Mouse (Mus musculus) adrenal gland (tissue): ENCODE results near the gene Nanos2.

Experiments used
- intact Hi-C: fragments of 180-260 bp; cut with DNase I; formaldehyde crosslinking; loops from one replicate; pipeline ENCODE4 v1.15.1; 2025

Gene Nanos2

DNA sequence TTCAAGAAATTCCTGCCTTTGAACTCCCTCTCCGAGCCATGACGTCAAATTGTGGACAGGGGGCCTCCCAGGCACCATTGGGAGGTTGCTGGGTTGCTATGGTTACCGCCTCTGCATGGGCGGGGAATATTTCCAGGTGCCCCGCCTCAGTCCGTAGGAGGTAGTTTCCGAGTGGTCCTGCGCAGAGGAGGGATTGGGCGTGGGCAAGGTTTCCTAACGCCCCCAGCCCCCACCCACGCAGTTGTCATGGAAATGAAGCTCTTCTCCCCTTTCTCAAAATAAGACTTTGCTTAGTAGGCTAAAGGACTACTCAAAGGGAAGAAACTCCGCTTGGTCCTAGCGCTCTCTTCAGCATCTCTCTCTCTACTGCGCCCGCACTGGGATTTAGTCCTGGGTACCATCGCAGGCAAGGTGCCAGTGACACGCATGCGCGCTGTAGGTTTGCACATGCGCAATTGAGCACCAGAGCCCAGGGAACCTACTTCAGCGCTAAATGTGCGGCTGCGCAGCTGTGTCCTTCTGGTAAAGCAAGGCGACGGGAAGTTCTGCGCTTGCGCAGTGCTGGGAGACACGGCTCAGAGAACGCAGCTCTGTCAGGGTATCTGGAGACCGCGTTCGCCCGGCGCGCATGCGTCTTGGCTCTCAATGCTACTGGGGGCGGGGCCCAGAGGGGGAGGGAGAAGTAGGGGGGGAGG, 3.5 kb downstream of the Nanos2 start, which contains the start of gene Mypop:
Gene Mypop, plus strand, starts transcription at position 645 of the 695 bp plus-strand sequence.
- intact Hi-C loops: no loop called here

GRCm38 (mm10) chr7:18991660-18992293, 4.6 kb downstream of the Nanos2 start:
- intact Hi-C loops: no loop called here

- intact Hi-C loops: no loop called here
Measured at GRCm38 (mm10) chr7:18992294-18992675, 5.1 kb downstream of the Nanos2 start.

GRCm38 (mm10) chr7:18993036-18993435, 5.8 kb downstream of the Nanos2 start:
- intact Hi-C loops: no loop called here

- intact Hi-C loops: no loop called here
Measured at GRCm38 (mm10) chr7:18998835-18999234, 11.6 kb downstream of the Nanos2 start.

DNA sequence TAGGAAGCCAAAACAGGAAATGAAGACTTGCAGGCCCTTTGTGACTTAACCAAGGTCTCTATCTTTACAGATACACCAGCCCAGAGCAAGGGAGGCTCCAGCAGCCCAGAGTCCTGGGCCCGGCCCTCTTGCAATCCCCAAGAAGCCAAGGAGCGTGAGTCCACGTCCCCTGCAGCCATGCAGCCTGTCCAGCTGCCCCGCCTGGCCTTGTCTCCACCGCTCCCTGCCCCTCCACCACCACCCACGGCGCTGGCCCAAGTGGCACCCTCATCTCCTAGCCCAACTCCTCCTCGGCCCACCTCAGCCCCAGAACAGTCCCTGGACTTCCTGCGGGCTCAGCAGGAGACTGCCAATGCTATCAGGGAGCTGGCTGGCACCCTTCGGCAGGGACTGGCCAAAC, 13.2 kb downstream of the Nanos2 start:
- intact Hi-C loops: no loop called here

GRCm38 (mm10) chr7:19001066-19001806, 14.0 kb downstream of the Nanos2 start:
- intact Hi-C loops: no loop called here

GRCm38 (mm10) chr7:19001807-19002085, 14.5 kb downstream of the Nanos2 start:
- intact Hi-C loops: no loop called here

- intact Hi-C loops: no loop called here
Measured at GRCm38 (mm10) chr7:19002115-19002514, 14.9 kb downstream of the Nanos2 start.

DNA sequence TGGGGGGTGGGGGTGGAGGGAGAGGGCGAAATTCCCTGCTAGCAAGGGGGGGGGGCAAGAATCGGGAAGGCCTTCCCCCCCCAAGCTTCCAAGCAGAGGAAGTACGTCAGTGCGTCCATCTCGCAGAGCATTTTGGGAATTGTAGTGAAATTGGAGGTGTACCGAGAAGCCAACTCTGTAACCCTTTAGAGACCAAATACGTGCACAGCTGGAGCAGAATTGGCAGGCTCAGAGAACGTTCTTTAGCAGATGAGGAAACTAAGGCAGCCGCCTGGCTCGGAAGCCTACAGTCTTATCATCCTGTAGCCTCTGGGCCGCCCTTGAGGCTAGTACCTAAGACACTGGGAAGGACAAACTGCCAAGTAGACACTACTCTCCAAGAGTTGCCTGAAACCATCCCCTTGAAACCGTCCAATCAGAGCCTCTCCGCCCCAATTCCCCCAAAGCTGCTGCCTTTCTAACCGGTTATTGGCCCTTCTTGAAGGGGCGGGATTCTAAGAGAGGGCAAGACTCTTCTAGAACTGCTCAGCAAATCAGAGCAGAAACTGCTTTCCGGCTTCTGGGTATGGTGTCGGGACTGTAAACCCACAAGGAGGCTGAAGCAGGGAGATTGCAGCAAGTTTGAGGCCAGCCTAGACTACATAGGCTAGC, 15.8 kb downstream of the Nanos2 start:
- intact Hi-C loops: no loop called here

- intact Hi-C loops: no loop called here
Measured at GRCm38 (mm10) chr7:19003902-19004630, 16.9 kb downstream of the Nanos2 start, which contains the start of gene Irf2bp1. TSS of gene Irf2bp1 (plus strand) at chr7:19004044.

- intact Hi-C loops: loop anchor here (5.0 kb wide), 1 partner anchor 107 kb away; no protein-coding TSS in a partner anchor
Measured at GRCm38 (mm10) chr7:19004631-19005079, 17.5 kb downstream of the Nanos2 start.

DNA sequence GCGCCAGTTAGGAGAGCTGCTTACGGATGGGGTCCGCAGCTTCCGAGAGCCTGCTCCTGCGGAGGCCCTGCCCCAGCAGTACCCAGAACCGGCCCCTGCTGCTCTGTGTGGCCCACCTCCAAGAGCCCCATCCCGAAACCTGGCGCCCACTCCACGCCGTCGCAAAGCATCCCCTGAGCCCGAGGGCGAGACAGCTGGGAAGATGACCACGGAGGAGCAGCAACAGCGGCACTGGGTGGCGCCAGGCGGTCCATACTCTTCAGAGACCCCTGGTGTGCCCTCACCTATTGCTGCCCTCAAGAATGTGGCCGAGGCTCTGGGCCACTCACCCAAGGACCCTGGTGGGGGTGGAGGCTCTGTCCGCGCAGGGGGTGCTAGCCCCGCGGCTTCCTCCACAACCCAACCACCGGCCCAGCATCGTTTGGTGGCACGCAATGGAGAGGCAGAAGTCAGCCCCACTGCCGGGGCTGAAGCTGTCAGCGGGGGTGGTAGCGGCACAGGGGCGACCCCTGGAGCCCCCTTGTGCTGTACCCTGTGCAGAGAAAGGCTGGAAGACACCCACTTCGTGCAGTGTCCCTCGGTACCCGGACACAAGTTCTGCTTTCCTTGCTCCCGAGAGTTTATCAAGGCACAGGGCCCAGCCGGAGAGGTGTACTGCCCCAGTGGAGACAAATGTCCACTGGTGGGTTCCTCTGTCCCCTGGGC, 18.4 kb downstream of the Nanos2 start:
- intact Hi-C loops: loop anchor here (5.0 kb wide), 1 partner anchor 108 kb away; no protein-coding TSS in a partner anchor

GRCm38 (mm10) chr7:19006476-19006875, 19.3 kb downstream of the Nanos2 start:
- intact Hi-C loops: loop anchor here (5.0 kb wide), 1 partner anchor 109 kb away; no protein-coding TSS in a partner anchor

DNA sequence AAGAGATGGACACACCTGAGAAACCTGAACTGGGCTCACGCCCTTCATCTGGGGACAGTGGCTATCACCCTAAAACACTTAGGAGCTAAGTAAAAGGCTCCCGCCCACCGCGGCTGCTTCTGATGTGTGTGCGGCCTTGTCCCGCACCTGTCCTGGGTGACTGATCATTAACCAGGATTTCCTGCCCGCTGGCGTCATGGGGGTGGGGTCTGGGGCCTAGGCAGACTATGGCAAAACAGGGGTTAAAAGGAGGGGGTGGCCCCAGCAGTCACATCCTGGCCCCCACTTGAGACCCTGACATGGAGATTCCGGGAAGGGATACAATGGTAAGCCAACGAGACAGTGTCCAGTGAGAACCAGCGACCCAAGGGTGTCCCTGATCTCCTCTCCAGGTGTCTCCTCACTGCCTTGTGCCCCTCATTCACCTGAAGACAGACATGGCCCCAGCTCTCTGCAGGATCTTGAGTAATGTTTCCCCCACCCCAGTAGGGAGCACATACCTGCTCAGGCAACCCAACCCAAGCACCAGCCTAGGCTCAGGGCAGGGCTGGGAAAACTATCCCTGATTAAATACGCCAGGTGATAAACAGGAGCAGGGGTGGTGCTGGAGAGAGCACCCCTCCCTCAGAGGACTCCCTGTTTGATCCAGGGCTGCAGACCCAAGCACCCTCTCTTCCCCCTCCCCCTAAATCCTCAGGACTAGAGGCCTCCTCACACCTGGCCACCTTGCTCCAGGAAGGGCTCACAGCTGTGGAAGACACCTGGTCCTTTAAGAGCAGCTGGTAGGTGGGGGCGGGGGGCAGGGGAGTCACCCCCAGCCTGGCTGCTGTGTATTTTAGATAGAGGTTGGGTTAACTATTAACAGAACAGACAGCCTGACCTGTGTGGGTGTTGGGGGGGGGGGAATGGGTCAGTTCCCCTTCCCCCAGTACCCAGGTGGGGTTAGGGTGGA, 20.1 kb downstream of the Nanos2 start:
- intact Hi-C loops: loop anchor here (5.0 kb wide), 1 partner anchor 110 kb away; no protein-coding TSS in a partner anchor

DNA sequence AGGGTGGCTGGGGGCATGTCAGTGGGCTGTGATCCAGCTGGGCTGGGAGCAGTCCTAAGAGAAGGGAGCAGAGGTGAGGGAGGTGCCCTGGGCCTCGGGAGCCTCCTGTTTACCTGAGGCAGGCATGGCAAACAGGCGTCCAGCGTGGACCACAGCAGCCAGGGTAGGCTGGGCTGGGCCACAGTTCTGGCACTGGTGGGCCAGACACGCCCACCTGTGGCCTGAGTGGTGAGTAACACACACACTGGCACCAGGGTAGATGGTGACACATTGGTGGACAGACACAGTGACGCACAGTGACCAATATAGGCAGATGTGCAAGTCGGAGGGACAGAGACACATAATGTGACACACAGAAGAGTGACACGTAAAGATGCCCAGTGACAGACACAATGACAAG, 23.4 kb downstream of the Nanos2 start:
- intact Hi-C loops: no loop called here

DNA sequence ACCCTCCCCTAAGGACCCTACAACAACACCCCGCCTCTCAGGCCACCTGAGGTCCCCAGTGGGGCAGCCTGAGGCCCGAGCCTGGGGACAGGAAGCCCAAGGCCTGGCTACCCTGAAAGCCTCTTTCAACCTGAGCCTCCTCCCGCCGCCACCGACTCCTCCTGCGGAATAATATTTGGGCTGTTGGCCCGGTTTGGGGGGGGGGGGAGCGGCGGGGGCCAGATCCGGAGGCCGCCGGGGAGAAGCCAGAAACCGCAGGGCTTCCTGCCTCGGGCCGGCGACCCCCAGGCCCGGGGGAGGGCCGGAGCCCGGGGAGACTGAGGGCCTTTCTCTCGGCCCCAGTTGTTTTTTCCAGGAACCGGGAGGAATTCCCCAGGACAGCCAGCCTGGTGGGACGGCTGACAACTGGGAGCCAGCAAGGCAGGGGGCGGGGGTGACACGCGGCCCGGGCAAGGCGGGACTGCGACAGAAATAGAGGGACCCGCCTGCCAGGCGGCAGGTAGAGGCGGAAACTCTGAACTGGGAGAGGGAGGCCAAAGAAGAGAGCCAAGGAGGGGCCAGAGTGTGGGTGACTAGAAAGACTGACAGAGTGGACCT, 24.9 kb downstream of the Nanos2 start:
- intact Hi-C loops: no loop called here

- intact Hi-C loops: no loop called here
Measured at GRCm38 (mm10) chr7:19012882-19013281, 25.7 kb downstream of the Nanos2 start.

- intact Hi-C loops: no loop called here
Measured at GRCm38 (mm10) chr7:19014452-19014851, 27.3 kb downstream of the Nanos2 start.
